Mouse (Mus musculus) liver, embryonic 14.5 days (tissue): Measurements from ENCODE around the gene Crocc.

Source experiments
- CTCF ChIP-seq: IDR thresholded peaks from 2 replicates; pipeline ENCODE4 v1.5.1; 2016; ENCODE audit warnings: antibody characterized with exemption, low read depth, control low read depth
- EP300 ChIP-seq: IDR thresholded peaks from 2 replicates; pipeline ENCODE4 v1.6.1; 2016; ENCODE audit warnings: antibody characterized with exemption, low read depth

GRCm38 (mm10) chr4:141060426-141061301 lies at the start of gene Crocc:
- TF ChIP-seq CTCF (peak; percentile 97), EP300 (no peak)
